Mouse (Mus musculus) mesoderm, embryonic 11.5 days (tissue): ENCODE results near the gene Bcl7a.

ENCODE experiments used
- DNase-seq: peaks from one replicate; pipeline ENCODE4 v3.0.0-alpha.2; 2012; ENCODE audit warnings: low read depth, low spot score

The Bcl7a gene

GRCm38 (mm10) chr5:123416566-123417518 lies 73.2 kb downstream of the Bcl7a start:
- no peak for DNase-seq

- DNase-seq: no peak
Measured at GRCm38 (mm10) chr5:123423885-123424284, 80.3 kb downstream of the Bcl7a start.
